Mouse (Mus musculus) neural tube, embryonic 14.5 days (tissue): ENCODE results near the gene Gsdma. TPM values are rescaled to one million over a fixed set of nuclear protein-coding genes. Genes with fewer than 3 reads are reported as not detected.
"Not testable (repeated sequence)": the region's sequence is repeated elsewhere in the genome, so short reads cannot be mapped to it uniquely, and the experiment has no call there.

ENCODE experiments used
- ATAC-seq: fragments of 200-750 bp; cut with Nextera tagmentation; 2 replicates; pipeline ENCODE4 v1.8.0; 2017; ENCODE audit warnings: low read depth, mild to moderate bottlenecking, moderate TSS enrichment, moderate library complexity
- H3K27ac ChIP-seq: fragments of 300-500 bp; sonication (generic); 2 replicates; pipeline ENCODE4 v1.5.1; 2014; ENCODE audit warnings: low read depth, mild to moderate bottlenecking, control low read depth, low read length, moderate library complexity, mixed read lengths
- H3K27me3 ChIP-seq: fragments of 300-500 bp; sonication (generic); 2 replicates; pipeline ENCODE4 v1.6.1; 2014; ENCODE audit warnings: low read length; ENCODE audit not compliant: control insufficient read depth, insufficient read depth
- H3K36me3 ChIP-seq: fragments of 300-500 bp; sonication (generic); 2 replicates; pipeline ENCODE4 v1.6.1; 2014; ENCODE audit warnings: low read length, mixed read lengths; ENCODE audit not compliant: control insufficient read depth, insufficient read depth
- H3K4me1 ChIP-seq: fragments of 300-500 bp; sonication (generic); 2 replicates; pipeline ENCODE4 v1.6.1; 2014; ENCODE audit warnings: low read length; ENCODE audit not compliant: control insufficient read depth, insufficient read depth
- H3K4me2 ChIP-seq: fragments of 300-500 bp; sonication (generic); 2 replicates; pipeline ENCODE4 v1.6.1; 2014; ENCODE audit warnings: mild to moderate bottlenecking, low read depth, low read length, control low read depth
- H3K4me3 ChIP-seq: fragments of 300-500 bp; sonication (generic); 2 replicates; pipeline ENCODE4 v1.5.1; 2014; ENCODE audit warnings: low read depth, low read length, control low read depth, mixed read lengths
- H3K9ac ChIP-seq: fragments of 300-500 bp; sonication (generic); replicated peaks from 2 replicates; pipeline ENCODE4 v1.6.1; 2014; ENCODE audit warnings: low read depth, mild to moderate bottlenecking, control low read depth, low read length, mixed read lengths
- H3K9me3 ChIP-seq: fragments of 300-500 bp; sonication (generic); 2 replicates; pipeline ENCODE4 v1.6.1; 2016; ENCODE audit warnings: low read length; ENCODE audit not compliant: control insufficient read depth
- WGBS: fragments of 180-500 bp; shearing (Covaris S2); extraction: QIAGEN DNeasy Blood & Tissue Kit; methylation state at CpG from one replicate; pipeline ENCODE4 v1.1.7; 2014; 5-methylcytosine and 5-hydroxymethylcytosine counted together
- polyA plus RNA-seq: library from polyadenylated mRNA; unstranded; fragments of >200 nt; fragmentation: Nextera tagmentation; extraction: Ambion mirVana; gene quantifications from 2 replicates; pipeline ENCODE4 v1.2.1, GENCODE M21; 2014

Gene Gsdma
- polyA plus RNA-seq, 1 experiment from 2014 or later, result not detected

- no peak for ATAC-seq
- Histone ChIP-seq H3K9ac (no peak overlapping the region), H3K9me3 (no peaks in the 10 kb centered on the region), H3K4me1 (no peaks in the 10 kb centered on the region), H3K4me3 (no peak overlapping the region), H3K27ac (no peak overlapping the region), H3K27me3 (no peaks in the 10 kb centered on the region), H3K36me3 (no peaks in the 10 kb centered on the region), H3K4me2 (no peak overlapping the region)
- 88% methylated on average over 5 of the region's 5 CpGs for WGBS
Observed at GRCm38 (mm10) chr11:98672482-98672881, 8.3 kb downstream of the Gsdma start.

- not testable (repeated sequence) for H3K9ac ChIP-seq, H3K4me3 ChIP-seq, H3K4me1 ChIP-seq, H3K4me2 ChIP-seq, H3K36me3 ChIP-seq, ATAC-seq, H3K27me3 ChIP-seq, H3K9me3 ChIP-seq, H3K27ac ChIP-seq
- WGBS, result 6% methylated on average over 6 of the region's 7 CpGs
Observed at GRCm38 (mm10) chr11:98673136-98673535, 9.0 kb downstream of the Gsdma start.

- WGBS, result 55% methylated on average over 7 of the region's 7 CpGs
- Histone ChIP-seq H3K4me3 (no peak overlapping the region), H3K36me3 (no peaks in the 10 kb centered on the region), H3K9ac (no peak overlapping the region), H3K27ac (no peak overlapping the region), H3K4me1 (no peaks in the 10 kb centered on the region), H3K27me3 (no peaks in the 10 kb centered on the region), H3K9me3 (no peaks in the 10 kb centered on the region), H3K4me2 (no peak overlapping the region)
- no peak for ATAC-seq
Observed at GRCm38 (mm10) chr11:98675829-98676363, 11.7 kb downstream of the Gsdma start.

GRCm38 (mm10) chr11:98680023-98680422 is 15.9 kb downstream of the Gsdma start:
- no peak overlapping the region for H3K9ac ChIP-seq
- H3K4me3 ChIP-seq, result no peak overlapping the region
- H3K4me2 ChIP-seq, result no peak overlapping the region
- no peaks in the 10 kb centered on the region for H3K9me3 ChIP-seq
- H3K27ac ChIP-seq, result no peak overlapping the region
- no peak for ATAC-seq
- 94% methylated on average over 1 of the region's 1 CpGs for WGBS
- H3K36me3 ChIP-seq, result no peaks in the 10 kb centered on the region
- H3K4me1 ChIP-seq, result peaks cover 7% of the 10 kb centered on the region
- no peaks in the 10 kb centered on the region for H3K27me3 ChIP-seq

- not testable (repeated sequence) for H3K27ac ChIP-seq
- WGBS, result 88% methylated on average over 4 of the region's 4 CpGs
Observed at GRCm38 (mm10) chr11:98680595-98680994, 16.4 kb downstream of the Gsdma start.

GRCm38 (mm10) chr11:98681186-98681585 is 17.0 kb downstream of the Gsdma start:
- Histone ChIP-seq H3K27me3 (no peaks in the 10 kb centered on the region), H3K4me2 (0 out of 2 replicates have a peak overlapping the region, but pooled peaks have one; percentile 91), H3K4me3 (no peak overlapping the region), H3K9me3 (no peaks in the 10 kb centered on the region), H3K27ac (no peak overlapping the region), H3K4me1 (peaks cover 7% of the 10 kb centered on the region), H3K9ac (no peak overlapping the region), H3K36me3 (peaks cover 10% of the 10 kb centered on the region)
- WGBS, result 83% methylated on average over 4 of the region's 4 CpGs
- ATAC-seq, result no peak

More at GRCm38 (mm10) chr11:98680595-98680994, 16.4 kb downstream of the Gsdma start:
- H3K4me3 ChIP-seq, H3K9me3 ChIP-seq, H3K4me1 ChIP-seq, ATAC-seq, H3K36me3 ChIP-seq, H3K4me2 ChIP-seq, H3K9ac ChIP-seq, H3K27me3 ChIP-seq: not testable (repeated sequence)

GRCm38 (mm10) chr11:98681786-98682745 is 17.9 kb downstream of the Gsdma start, which contains the start of gene Psmd3:
Gene Psmd3, plus strand, starts transcription at chr11:98682554.
- WGBS, result 6% methylated on average over 45 of the region's 45 CpGs
- H3K4me3 ChIP-seq, result peak within 1 kb of the TSS; percentile 98
- peak within 1 kb of the TSS; percentile 91 for H3K4me2 ChIP-seq
- H3K27me3 ChIP-seq, result no peaks in the 10 kb centered on the region
- H3K9ac ChIP-seq, result peak within 1 kb of the TSS; percentile 98
- peak; percentile 95 for ATAC-seq
- peaks cover 19% of the 10 kb centered on the region for H3K36me3 ChIP-seq
- H3K27ac ChIP-seq, result peak within 1 kb of the TSS; percentile 49
- peaks cover 7% of the 10 kb centered on the region for H3K4me1 ChIP-seq
- no peaks in the 10 kb centered on the region for H3K9me3 ChIP-seq

GRCm38 (mm10) chr11:98682811-98683210 is 18.7 kb downstream of the Gsdma start:
- WGBS, result 0% methylated on average over 23 of the region's 23 CpGs
- ATAC-seq, result peak; percentile 22; the same call in 1 of the 2 replicates

GRCm38 (mm10) chr11:98685642-98686041 is 21.5 kb downstream of the Gsdma start:
- H3K4me2 ChIP-seq, result no peak overlapping the region
- peaks cover 7% of the 10 kb centered on the region for H3K4me1 ChIP-seq
- H3K36me3 ChIP-seq, result peaks cover 48% of the 10 kb centered on the region
- no peak overlapping the region for H3K4me3 ChIP-seq
- H3K27ac ChIP-seq, result no peak overlapping the region
- no peak overlapping the region for H3K9ac ChIP-seq
- H3K27me3 ChIP-seq, result no peaks in the 10 kb centered on the region
- WGBS, result 90% methylated on average over 9 of the region's 9 CpGs
- no peaks in the 10 kb centered on the region for H3K9me3 ChIP-seq
- ATAC-seq, result no peak

More at GRCm38 (mm10) chr11:98682811-98683210, 18.7 kb downstream of the Gsdma start:
- H3K36me3 ChIP-seq, result peaks cover 26% of the 10 kb centered on the region
- H3K4me2 ChIP-seq, result peak overlapping the region; percentile 91
- peak overlapping the region; percentile 98 for H3K9ac ChIP-seq
- H3K9me3 ChIP-seq, result no peaks in the 10 kb centered on the region
- peaks cover 7% of the 10 kb centered on the region for H3K4me1 ChIP-seq
- H3K4me3 ChIP-seq, result peak overlapping the region; percentile 98
- H3K27me3 ChIP-seq, result no peaks in the 10 kb centered on the region
- H3K27ac ChIP-seq, result peak overlapping the region; percentile 49
